Mouse (Mus musculus) midbrain, embryonic 13.5 days (tissue): ENCODE results near the gene Tada1. TPM values are rescaled to one million over a fixed set of nuclear protein-coding genes. Genes with fewer than 3 reads are reported as not detected.
A peak's percentile ranks its signal among the peaks of the same experiment; 100 is the strongest.

ENCODE experiments used
- ATAC-seq: fragments of 200-750 bp; cut with Nextera tagmentation; 2 replicates; pipeline ENCODE4 v1.8.0; 2017; ENCODE audit warnings: mild to moderate bottlenecking, moderate TSS enrichment, moderate library complexity
- H3K27ac ChIP-seq: fragments of 300-500 bp; sonication (generic); 2 replicates; pipeline ENCODE4 v1.5.1; 2015; ENCODE audit warnings: inconsistent platforms, mild to moderate bottlenecking, moderate library complexity
- H3K27me3 ChIP-seq: fragments of 300-500 bp; sonication (generic); 2 replicates; pipeline ENCODE4 v1.6.1; 2015; ENCODE audit warnings: mild to moderate bottlenecking, inconsistent platforms
- H3K36me3 ChIP-seq: fragments of 300-500 bp; sonication (generic); 2 replicates; pipeline ENCODE4 v1.6.1; 2015; ENCODE audit warnings: mild to moderate bottlenecking, inconsistent platforms
- H3K4me1 ChIP-seq: fragments of 300-500 bp; sonication (generic); replicated peaks from 2 replicates; pipeline ENCODE4 v1.6.1; 2015; ENCODE audit warnings: inconsistent platforms
- H3K4me2 ChIP-seq: fragments of 300-500 bp; sonication (generic); replicated peaks from 2 replicates; pipeline ENCODE4 v1.6.1; 2015; ENCODE audit warnings: moderate library complexity, mild to moderate bottlenecking, inconsistent platforms
- H3K4me3 ChIP-seq: fragments of 300-500 bp; sonication (generic); replicated peaks from 2 replicates; pipeline ENCODE4 v1.5.1; 2015; ENCODE audit warnings: mild to moderate bottlenecking, inconsistent platforms
- H3K9ac ChIP-seq: fragments of 300-500 bp; sonication (generic); replicated peaks from 2 replicates; pipeline ENCODE4 v1.6.1; 2015; ENCODE audit warnings: mild to moderate bottlenecking, inconsistent platforms
- H3K9me3 ChIP-seq: fragments of 300-500 bp; sonication (generic); 2 replicates; pipeline ENCODE4 v1.6.1; 2016; ENCODE audit warnings: mild to moderate bottlenecking, inconsistent platforms
- WGBS: fragments of 180-500 bp; shearing (Covaris S2); methylation state at CpG from one replicate; pipeline ENCODE4 v1.1.7; 2015; 5-methylcytosine and 5-hydroxymethylcytosine counted together
- polyA plus RNA-seq: library from polyadenylated mRNA; unstranded; fragments of >200 nt; fragmentation: Nextera tagmentation; extraction: Ambion mirVana; gene quantifications from 2 replicates; pipeline ENCODE4 v1.2.1, GENCODE M21; 2015

Gene Tada1
- polyA plus RNA-seq, 1 experiment from 2014 or later = 79.8 TPM

- Histone ChIP-seq H3K4me2 (no peak overlapping the region), H3K9ac (no peak overlapping the region), H3K27me3 (no peaks in the 10 kb centered on the region), H3K4me3 (no peak overlapping the region), H3K36me3 (no peaks in the 10 kb centered on the region), H3K27ac (no peak overlapping the region), H3K9me3 (no peaks in the 10 kb centered on the region), H3K4me1 (no peaks in the 10 kb centered on the region)
- ATAC-seq = no peak
- WGBS = 82% methylated on average over 5 of the region's 5 CpGs
Observed at GRCm38 (mm10) chr1:166360896-166361295, 18.0 kb upstream of the Tada1 start.

DNA sequence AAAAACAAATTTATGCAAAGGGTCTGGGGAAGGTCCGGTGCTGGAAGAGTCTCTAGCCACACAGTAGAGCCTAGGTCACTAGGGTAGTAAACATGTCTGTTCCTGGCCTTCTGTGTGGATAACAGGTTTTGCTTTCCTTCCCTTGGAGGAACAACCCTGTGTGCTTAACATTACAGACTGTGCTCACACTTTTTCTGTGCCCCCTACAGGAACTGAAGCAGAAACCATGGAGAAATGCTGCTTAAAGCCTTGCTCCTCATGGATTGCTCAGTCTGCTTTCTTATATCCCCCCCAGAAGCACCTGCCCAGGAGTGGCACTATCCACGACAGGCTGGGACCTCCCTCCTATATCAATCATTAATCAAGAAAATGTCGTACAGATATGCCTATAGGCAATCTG, 17.1 kb upstream of the Tada1 start:
- Histone ChIP-seq H3K4me1 (no peaks in the 10 kb centered on the region), H3K4me2 (no peak overlapping the region), H3K36me3 (no peaks in the 10 kb centered on the region), H3K4me3 (no peak overlapping the region), H3K9me3 (no peaks in the 10 kb centered on the region), H3K27ac (no peak overlapping the region), H3K9ac (no peak overlapping the region), H3K27me3 (no peaks in the 10 kb centered on the region)
- 79% methylated on average over 3 of the region's 3 CpGs for WGBS
- no peak for ATAC-seq

DNA sequence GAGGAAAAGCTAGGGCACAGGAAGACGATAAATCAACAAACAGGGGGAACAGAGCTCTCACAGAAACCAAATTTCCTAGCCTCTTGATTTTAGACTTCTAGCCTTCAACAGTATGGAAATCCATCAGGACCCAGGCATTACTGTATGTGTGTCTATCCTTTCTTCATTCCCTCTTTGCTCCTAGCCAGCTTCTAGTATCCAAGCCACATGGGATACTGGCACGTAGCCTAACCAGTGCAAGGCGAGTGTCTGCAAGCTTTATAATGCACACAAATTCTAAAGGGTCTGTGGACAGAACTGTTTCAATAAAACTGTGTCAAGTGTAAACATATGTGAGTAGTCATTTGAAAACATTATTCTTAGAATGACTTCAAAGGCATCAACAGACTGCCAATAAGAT, 16.2 kb upstream of the Tada1 start:
- no peak overlapping the region for H3K4me3 ChIP-seq
- ATAC-seq = no peak
- WGBS = 87% methylated on average over 3 of the region's 3 CpGs
- no peak overlapping the region for H3K9ac ChIP-seq
- H3K4me2 ChIP-seq = no peak overlapping the region
- H3K36me3 ChIP-seq = no peaks in the 10 kb centered on the region
- no peaks in the 10 kb centered on the region for H3K9me3 ChIP-seq
- no peak overlapping the region for H3K27ac ChIP-seq
- no peaks in the 10 kb centered on the region for H3K27me3 ChIP-seq
- no peaks in the 10 kb centered on the region for H3K4me1 ChIP-seq

DNA sequence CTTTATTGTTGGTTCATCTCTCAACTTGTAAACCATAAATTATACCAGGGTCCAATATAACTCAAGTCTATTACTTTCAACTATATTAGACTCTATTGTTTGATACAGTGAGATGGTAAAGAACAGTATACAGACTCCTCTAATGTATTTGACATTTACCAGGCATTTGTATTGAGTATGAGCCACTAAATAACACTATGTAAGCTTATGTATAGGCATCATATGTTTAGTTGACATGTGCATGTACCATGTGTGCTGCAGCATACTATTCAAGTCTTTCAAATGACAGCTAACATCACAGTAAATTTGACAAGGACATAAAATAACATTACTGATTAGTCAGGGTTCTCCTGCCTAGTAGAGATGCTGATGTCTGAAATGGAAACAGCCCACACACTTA, 15.8 kb upstream of the Tada1 start:
- no peak overlapping the region for H3K4me3 ChIP-seq
- no peaks in the 10 kb centered on the region for H3K9me3 ChIP-seq
- H3K4me1 ChIP-seq = no peaks in the 10 kb centered on the region
- no peak overlapping the region for H3K27ac ChIP-seq
- H3K36me3 ChIP-seq = no peaks in the 10 kb centered on the region
- no peak for ATAC-seq
- no peak overlapping the region for H3K4me2 ChIP-seq
- H3K27me3 ChIP-seq = no peaks in the 10 kb centered on the region
- H3K9ac ChIP-seq = no peak overlapping the region

- Histone ChIP-seq H3K9me3 (no peaks in the 10 kb centered on the region), H3K27ac (no peak overlapping the region), H3K36me3 (peaks cover 2% of the 10 kb centered on the region; the same call in 1 of the 2 replicates), H3K4me3 (no peak overlapping the region), H3K4me2 (no peak overlapping the region), H3K27me3 (no peaks in the 10 kb centered on the region), H3K9ac (no peak overlapping the region), H3K4me1 (peaks cover 24% of the 10 kb centered on the region)
- WGBS = 76% methylated on average over 6 of the region's 6 CpGs
- no peak for ATAC-seq
Observed at GRCm38 (mm10) chr1:166377171-166377570, 1.7 kb upstream of the Tada1 start.

GRCm38 (mm10) chr1:166378431-166379012, 375 bp upstream of the Tada1 start:
- peak; percentile 0; the same call in 1 of the 2 replicates for ATAC-seq
- Histone ChIP-seq H3K9ac (peak overlapping the region; percentile 72), H3K36me3 (peaks cover 14% of the 10 kb centered on the region), H3K27me3 (no peaks in the 10 kb centered on the region), H3K4me3 (peak overlapping the region; percentile 92), H3K4me2 (peak overlapping the region; percentile 59), H3K4me1 (peaks cover 24% of the 10 kb centered on the region), H3K27ac (peak overlapping the region; percentile 89), H3K9me3 (no peaks in the 10 kb centered on the region)
- 6% methylated on average over 21 of the region's 21 CpGs for WGBS

- peak overlapping the region; percentile 92 for H3K4me3 ChIP-seq
- under 1% methylated on average over 37 of the region's 41 CpGs for WGBS
- peak overlapping the region; percentile 97 for H3K9ac ChIP-seq
- peak overlapping the region; percentile 89 for H3K27ac ChIP-seq
- peaks cover 24% of the 10 kb centered on the region for H3K4me1 ChIP-seq
- peaks cover 25% of the 10 kb centered on the region for H3K36me3 ChIP-seq
- H3K27me3 ChIP-seq = no peaks in the 10 kb centered on the region
- H3K4me2 ChIP-seq = peak overlapping the region; percentile 59
- peak; percentile 70 for ATAC-seq
- H3K9me3 ChIP-seq = no peaks in the 10 kb centered on the region
Observed at GRCm38 (mm10) chr1:166379630-166380231, 834 bp downstream of the Tada1 start.

- H3K4me1 ChIP-seq = peaks cover 24% of the 10 kb centered on the region
- H3K27me3 ChIP-seq = no peaks in the 10 kb centered on the region
- H3K4me3 ChIP-seq = no peak overlapping the region
- peak overlapping the region; percentile 59; the same call in 1 of the 2 replicates for H3K4me2 ChIP-seq
- WGBS = 92% methylated on average over 10 of the region's 10 CpGs
- H3K36me3 ChIP-seq = peaks cover 40% of the 10 kb centered on the region
- H3K27ac ChIP-seq = no peak overlapping the region
- ATAC-seq = no peak
- no peaks in the 10 kb centered on the region for H3K9me3 ChIP-seq
- peak overlapping the region; percentile 97; the same call in 1 of the 2 replicates for H3K9ac ChIP-seq
Observed at GRCm38 (mm10) chr1:166381336-166381735, 2.4 kb downstream of the Tada1 start.

GRCm38 (mm10) chr1:166381821-166382220, 2.9 kb downstream of the Tada1 start:
- Histone ChIP-seq H3K27me3 (no peaks in the 10 kb centered on the region), H3K9me3 (no peaks in the 10 kb centered on the region), H3K9ac (0 out of 2 replicates have a peak overlapping the region, but pooled peaks have one; percentile 26), H3K27ac (no peak overlapping the region), H3K4me1 (peaks cover 24% of the 10 kb centered on the region), H3K4me3 (no peak overlapping the region), H3K36me3 (peaks cover 44% of the 10 kb centered on the region), H3K4me2 (no peak overlapping the region)
- no peak for ATAC-seq
- WGBS = 84% methylated on average over 5 of the region's 5 CpGs

GRCm38 (mm10) chr1:166382626-166383025, 3.7 kb downstream of the Tada1 start:
- Histone ChIP-seq H3K4me1 (peaks cover 24% of the 10 kb centered on the region), H3K9me3 (no peaks in the 10 kb centered on the region), H3K27me3 (no peaks in the 10 kb centered on the region), H3K4me3 (no peak overlapping the region), H3K27ac (no peak overlapping the region), H3K4me2 (no peak overlapping the region), H3K36me3 (peaks cover 52% of the 10 kb centered on the region), H3K9ac (no peak overlapping the region)
- 84% methylated on average over 4 of the region's 4 CpGs for WGBS
- no peak for ATAC-seq

- Histone ChIP-seq H3K9ac (no peak overlapping the region), H3K36me3 (peaks cover 72% of the 10 kb centered on the region), H3K27ac (no peak overlapping the region), H3K4me1 (peaks cover 20% of the 10 kb centered on the region), H3K4me3 (no peak overlapping the region), H3K27me3 (no peaks in the 10 kb centered on the region), H3K4me2 (no peak overlapping the region), H3K9me3 (no peaks in the 10 kb centered on the region)
- WGBS = 96% methylated on average over 10 of the region's 10 CpGs
- ATAC-seq = no peak
Observed at GRCm38 (mm10) chr1:166384614-166385013, 5.7 kb downstream of the Tada1 start.

GRCm38 (mm10) chr1:166385431-166385830, 6.5 kb downstream of the Tada1 start:
- H3K27ac ChIP-seq = no peak overlapping the region
- no peak overlapping the region for H3K4me2 ChIP-seq
- peaks cover 81% of the 10 kb centered on the region for H3K36me3 ChIP-seq
- ATAC-seq = no peak
- peaks cover 15% of the 10 kb centered on the region for H3K4me1 ChIP-seq
- no peaks in the 10 kb centered on the region for H3K27me3 ChIP-seq
- no peaks in the 10 kb centered on the region for H3K9me3 ChIP-seq
- 85% methylated on average over 5 of the region's 5 CpGs for WGBS
- H3K9ac ChIP-seq = no peak overlapping the region
- no peak overlapping the region for H3K4me3 ChIP-seq

- H3K9ac ChIP-seq = no peak overlapping the region
- no peaks in the 10 kb centered on the region for H3K4me1 ChIP-seq
- H3K27me3 ChIP-seq = no peaks in the 10 kb centered on the region
- ATAC-seq = no peak
- WGBS = 98% methylated on average over 11 of the region's 11 CpGs
- no peak overlapping the region for H3K27ac ChIP-seq
- H3K36me3 ChIP-seq = peaks cover 96% of the 10 kb centered on the region
- H3K4me3 ChIP-seq = no peak overlapping the region
- no peaks in the 10 kb centered on the region for H3K9me3 ChIP-seq
- no peak overlapping the region for H3K4me2 ChIP-seq
Observed at GRCm38 (mm10) chr1:166388511-166388910, 9.6 kb downstream of the Tada1 start.
